Mouse (Mus musculus) right cerebral cortex, postnatal 25 days (tissue): Measurements from ENCODE around the gene Gng3.
"Not testable (repeated sequence)": the region's sequence is repeated elsewhere in the genome, so short reads cannot be mapped to it uniquely, and the experiment has no call there.

ENCODE experiments used
- DNase-seq: peaks from one replicate; pipeline ENCODE4 v3.0.0; 2022

The Gng3 gene

DNA sequence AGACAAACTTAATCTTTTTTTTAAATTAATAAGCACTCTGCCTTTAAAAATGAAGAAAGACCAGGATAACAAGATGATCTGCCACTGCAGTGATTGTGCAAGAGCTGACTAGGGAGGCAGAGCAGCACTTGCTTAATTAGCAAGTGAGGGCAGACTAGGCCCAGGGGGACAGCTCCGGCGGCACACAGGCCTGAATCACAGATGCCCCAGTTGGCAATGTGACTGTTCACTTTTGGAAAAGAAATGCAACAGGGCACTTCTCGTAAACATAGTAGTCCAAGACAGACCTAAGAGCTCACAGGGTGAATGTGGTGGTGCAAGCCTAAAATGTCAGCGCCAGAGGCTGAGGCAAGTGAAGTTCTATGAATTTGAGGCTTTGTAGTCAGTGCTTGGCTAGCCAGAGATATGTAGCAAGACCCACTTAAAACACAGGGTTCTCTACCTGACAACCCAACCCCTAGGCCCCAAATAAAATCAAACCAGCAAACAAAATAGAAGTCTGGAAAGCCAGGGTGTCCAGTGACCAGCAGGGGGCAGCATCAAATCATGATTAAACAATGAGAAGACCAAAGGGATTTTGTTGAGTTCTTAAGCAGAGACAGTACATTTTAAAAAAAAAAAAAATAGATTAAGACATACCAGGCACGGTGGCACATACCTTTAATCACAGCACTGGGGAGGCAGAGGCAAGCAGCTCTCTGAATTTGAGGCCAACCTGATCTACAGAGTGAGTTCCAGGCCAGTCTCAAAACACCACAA is 5.6 kb upstream of the Gng3 start:
- peak; percentile 57 for DNase-seq

DNA sequence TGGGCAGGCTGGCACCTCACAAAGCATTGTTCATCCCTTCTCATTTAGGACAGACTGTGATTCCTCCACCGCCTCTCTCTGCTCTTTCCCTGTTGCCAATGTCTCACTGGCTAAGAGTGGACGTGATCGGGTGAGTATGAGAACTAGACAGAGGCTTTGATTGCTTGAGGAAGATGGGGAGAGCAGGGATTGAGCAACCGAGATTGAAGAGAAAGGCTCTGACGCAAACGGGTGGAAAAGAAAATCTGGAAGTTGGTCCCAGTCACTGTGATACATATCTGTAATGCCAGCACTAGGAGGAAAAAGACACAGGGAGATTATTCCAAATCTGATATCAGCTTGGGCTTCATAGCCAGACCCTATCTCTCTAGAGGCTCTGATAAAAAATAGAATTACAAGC is 4.0 kb upstream of the Gng3 start:
- no peak for DNase-seq

DNA sequence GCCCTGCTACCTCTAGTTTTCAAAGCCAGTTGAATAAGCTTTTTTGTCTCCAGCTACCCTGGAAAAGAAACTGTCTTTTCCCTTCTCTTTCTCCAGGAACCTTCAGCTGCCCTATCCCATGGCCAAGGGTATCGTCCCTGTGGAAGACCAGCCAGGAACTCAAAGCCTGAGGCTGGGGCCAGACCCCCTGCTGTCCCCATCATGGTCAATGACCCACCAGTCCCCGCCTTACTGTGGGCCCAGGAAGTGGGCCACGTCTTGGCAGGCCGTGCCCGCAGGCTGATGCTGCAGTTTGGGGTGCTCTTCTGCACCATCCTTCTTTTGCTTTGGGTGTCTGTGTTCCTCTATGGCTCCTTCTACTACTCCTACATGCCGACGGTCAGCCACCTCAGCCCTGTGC is 2.0 kb upstream of the Gng3 start:
- DNase-seq = no peak

- DNase-seq = peak; percentile 79
Observed at GRCm38 (mm10) chr19:8839908-8840791, 1.2 kb upstream of the Gng3 start.

DNA sequence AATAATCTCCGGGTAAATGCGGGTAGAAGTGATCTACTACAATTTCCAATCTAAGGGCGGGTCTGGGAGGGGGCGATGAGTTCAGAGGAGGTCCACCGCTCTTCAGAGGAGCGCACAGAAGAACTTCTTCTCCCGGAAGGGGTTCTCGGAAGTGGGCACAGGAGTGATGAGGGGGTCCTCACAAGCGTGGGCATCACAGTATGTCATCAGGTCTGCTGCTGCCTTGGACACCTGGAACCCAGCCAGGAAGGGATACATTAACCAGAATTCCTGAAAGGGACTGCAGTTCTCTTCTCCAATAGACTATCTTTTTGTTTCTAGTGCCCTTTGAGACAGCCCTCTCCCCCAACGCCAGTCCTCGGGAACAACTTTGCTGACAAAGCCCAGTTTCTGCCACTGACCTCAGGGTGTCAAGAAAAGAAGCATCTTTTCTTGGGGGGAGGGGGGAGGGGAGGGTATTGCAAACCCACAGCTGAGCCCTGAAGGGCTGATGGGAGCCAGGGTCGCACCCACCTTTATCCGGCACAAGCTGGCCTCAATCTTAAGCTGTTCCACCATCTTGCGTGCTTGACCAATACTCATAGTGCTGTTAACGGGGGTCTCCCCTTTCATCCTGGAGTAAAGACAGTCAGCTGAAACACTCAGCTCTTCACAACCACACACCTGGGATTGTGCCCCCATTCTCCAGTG is 808 bp downstream of the Gng3 start:
- peak; percentile 44 for DNase-seq

DNA sequence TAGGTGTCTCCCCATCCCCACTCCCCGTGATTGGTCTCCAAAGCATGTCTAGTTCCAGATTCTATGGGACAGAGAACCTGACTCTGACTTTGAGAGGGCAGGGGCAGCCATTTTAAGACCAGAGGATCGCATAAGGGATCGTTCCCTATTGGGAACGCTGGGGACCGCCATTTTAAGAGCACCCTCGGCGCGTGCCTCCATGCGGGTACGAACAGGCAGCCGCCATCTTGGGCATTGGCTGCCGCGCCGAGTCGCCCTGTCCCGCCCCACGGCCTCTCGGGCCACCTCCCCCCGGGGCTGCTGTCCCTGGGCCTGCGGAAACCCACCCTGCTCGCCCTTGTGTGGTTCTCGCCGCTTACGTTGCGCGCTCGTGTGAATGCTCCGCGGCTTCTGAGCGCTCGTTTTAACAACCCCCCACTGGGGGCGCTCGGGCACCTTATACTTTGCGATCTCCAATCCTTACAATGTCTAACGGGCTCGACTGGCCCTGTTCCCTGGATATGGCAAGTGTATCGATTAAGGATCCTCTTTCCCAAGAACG is 1.7 kb downstream of the Gng3 start, which contains the start of gene Bscl2:
Gene Bscl2 (plus strand): TSS at position 217 of the 541 bp plus-strand sequence.
- DNase-seq = peak; percentile 84

DNA sequence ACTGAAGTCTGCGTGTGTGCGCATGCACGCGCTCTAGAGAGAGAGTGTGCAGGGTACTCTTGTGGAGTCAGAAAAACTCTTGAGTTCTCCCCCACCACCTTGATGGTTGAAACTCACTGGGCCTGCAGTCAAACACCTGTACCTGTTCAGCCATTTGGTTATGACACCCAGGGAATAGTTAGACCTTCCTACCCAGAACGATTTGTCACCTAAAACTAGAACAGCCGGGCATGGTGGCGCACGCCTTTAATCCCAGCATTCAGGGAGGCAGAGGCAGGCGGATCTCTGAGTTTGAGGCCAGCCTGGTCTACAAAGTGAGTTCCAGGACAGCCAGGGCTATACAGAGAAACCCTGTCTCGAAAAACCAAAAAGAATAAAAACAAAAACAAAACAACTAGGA is 2.7 kb downstream of the Gng3 start:
- not testable (repeated sequence) for DNase-seq

DNA sequence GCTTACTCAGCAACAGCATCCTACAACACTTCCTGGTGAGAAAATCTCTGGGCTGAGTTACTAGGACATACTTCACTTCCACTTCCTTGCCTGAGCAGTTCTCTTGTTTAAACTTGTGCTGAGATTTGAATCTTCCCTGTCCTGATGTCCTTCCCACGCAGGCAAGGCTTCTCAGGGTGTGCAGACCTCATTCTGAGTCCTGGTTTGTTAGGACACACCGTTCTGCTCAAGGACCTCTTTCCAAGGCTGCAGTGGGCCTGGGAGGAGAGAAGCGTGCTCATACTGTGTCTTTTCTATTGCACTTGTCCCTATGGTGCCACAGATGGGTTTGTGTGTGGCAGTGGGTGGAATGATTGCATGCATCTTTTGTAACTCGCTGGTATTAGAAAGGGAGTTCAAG is 6.0 kb downstream of the Gng3 start:
- no peak for DNase-seq

- DNase-seq = no peak
Observed at GRCm38 (mm10) chr19:8831262-8831661, 7.7 kb downstream of the Gng3 start.

GRCm38 (mm10) chr19:8830664-8831063 is 8.3 kb downstream of the Gng3 start:
- no peak for DNase-seq

- no peak for DNase-seq
Observed at GRCm38 (mm10) chr19:8829660-8830059, 9.3 kb downstream of the Gng3 start, which contains the start of gene AC129217.1. Gene AC129217.1, plus strand, starts transcription at chr19:8829773.

- DNase-seq = no peak
Observed at GRCm38 (mm10) chr19:8822696-8823095, 16.3 kb downstream of the Gng3 start.

DNA sequence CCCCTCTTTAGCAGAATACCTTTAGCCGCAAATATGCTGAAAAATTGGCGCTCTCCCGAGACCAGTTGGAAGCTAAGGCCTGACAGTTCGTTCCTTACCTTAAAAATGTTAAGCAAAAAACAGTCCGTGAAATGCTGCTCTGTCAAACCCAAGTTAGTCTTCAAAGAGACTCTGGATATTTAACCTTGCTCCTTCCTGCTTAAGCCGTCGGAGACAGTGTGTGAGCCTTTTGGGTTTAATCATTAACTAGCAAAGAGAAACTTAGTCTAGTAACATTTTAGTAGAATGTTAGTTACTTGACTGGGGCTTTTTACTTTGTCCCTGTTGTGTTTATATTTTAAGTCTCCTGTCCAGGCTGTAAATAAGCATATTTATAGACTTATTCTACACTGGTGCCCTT is 17.8 kb downstream of the Gng3 start:
- no peak for DNase-seq

DNA sequence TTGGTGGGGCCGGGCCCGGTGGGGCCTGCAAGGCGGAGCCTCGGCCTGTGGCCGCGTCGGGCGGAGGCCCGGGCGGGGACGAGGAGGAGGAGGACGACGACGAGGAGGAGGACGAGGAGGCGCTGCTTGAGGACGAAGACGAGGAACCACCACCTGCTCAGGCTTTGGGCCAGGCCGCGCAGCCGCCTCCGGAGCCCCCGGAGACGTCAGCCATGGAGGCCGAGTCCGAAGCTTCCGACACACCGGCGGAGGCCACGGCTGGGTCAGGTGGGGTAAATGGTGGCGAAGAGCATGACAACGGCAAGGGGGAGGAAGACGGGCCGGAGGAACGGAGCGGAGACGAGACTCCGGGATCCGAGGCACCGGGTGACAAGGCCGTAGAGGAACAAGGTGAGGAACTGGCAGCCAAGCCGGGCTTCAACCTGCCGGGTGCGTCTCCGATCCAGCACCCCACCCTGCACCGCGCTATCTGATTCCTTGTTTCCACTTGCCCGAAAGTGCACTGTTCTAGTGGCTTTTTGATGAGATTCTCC is 18.5 kb downstream of the Gng3 start:
- no peak for DNase-seq

- peak; percentile 99 for DNase-seq
Observed at GRCm38 (mm10) chr19:8819596-8820423, 19.2 kb downstream of the Gng3 start, which contains the start of gene Hnrnpul2. Gene Hnrnpul2, plus strand, starts transcription at chr19:8820010.

DNA sequence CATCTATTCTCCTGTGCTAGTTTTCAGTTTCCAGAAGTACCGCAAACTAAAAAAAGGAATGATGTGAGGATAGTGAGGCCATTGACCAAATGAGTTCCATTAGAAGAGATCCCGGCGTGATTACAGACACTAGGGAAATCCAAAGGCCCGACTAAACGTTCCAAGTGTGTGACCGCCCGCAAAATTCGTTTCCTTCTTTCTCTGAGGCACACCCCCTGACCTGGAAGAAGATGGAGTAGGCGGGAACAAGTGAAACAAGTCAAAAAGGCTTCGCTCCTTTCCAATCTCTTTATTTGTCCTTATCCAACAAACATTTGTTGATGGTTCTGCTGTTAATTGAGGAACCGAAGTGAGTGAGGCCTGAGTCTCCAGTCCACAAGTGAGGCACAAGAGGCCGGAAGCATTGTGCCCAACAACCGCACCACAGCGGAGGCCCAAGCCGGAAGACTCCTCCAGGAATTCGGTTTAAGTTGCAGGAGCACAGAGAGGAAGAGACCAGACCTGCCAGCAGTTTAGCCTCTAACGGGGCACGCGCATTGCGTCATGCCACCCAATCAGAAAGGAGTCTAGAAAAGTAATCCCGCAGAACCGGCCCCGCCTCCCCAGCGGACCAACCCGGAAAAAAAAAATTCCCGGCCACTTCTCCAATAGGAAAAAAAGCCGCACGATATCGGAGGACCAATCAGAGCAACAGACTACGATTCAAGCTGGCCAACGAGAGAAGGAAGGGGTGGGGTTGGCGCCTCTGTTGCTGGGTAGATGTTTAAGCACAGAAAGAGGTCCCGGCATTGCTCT is 20.0 kb downstream of the Gng3 start, which contains the start of gene Ttc9c:
Gene Ttc9c (minus strand): TSS at position 533 of the 795 bp plus-strand sequence.
- DNase-seq = peak; percentile 95

- no peak for DNase-seq
Observed at GRCm38 (mm10) chr19:8818301-8818798, 20.6 kb downstream of the Gng3 start.

GRCm38 (mm10) chr19:8817001-8817400 is 22.0 kb downstream of the Gng3 start:
- no peak for DNase-seq

GRCm38 (mm10) chr19:8815812-8816211 is 23.2 kb downstream of the Gng3 start:
- no peak for DNase-seq

GRCm38 (mm10) chr19:8806810-8807209 is 32.2 kb downstream of the Gng3 start:
- no peak for DNase-seq
